Mouse (Mus musculus) erythroblast, embryonic 14.5 days (primary cell): Measurements from ENCODE around the gene Inpp4a.

Experiments used
- GATA1 ChIP-seq: IDR thresholded peaks from 2 replicates; pipeline ENCODE4 v1.6.1; 2012; ENCODE audit warnings: low read length, inconsistent platforms, mixed read lengths
- TAL1 ChIP-seq: IDR thresholded peaks from 3 replicates; pipeline ENCODE4 v1.6.1; 2012; ENCODE audit warnings: low read length, inconsistent platforms, mixed read lengths

DNA sequence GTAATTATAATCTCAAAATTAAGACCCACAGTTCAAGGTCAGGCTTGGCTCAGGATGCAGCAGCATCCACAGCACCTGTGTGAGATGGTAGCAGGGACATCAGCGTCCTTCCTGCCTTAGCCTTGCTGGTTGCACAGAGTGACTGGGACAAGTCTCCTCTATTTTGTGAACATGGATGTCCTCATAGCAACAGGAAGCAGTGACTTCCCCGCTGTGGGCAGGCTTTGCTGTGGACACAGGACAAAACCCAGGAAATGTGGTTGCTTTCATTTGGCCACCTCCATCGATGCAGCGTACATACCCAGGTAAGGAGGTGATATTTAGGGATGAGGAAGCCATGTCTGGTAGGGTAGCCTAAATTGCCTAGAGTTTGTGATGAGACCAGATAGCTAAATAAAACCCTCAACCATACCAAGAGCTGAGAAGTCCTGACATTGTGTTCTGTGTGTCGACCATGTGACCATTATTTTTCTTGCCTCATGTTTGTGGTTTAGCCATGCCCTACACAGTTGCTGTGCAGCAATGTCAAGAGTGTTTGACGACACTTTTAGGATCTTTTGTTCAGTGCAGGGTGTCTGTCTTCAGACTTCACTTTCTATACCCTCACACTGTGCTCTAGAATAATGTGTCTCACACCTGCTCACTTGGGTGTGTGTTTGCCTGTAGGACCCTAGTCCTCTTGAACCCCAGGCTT, 44.7 kb downstream of the Inpp4a start:
- TF ChIP-seq TAL1 (no peak), GATA1 (no peak)
